Mouse (Mus musculus) C2C12 (cell line): Measurements from ENCODE around the gene Mst1.

Experiments
- CEBPB ChIP-seq: IDR thresholded peaks from one replicate; pipeline ENCODE4 v1.6.1; 2011; ENCODE audit warnings: low read depth, mild to moderate bottlenecking, control low read depth, moderate library complexity
- CTCF ChIP-seq: IDR thresholded peaks from one replicate; pipeline ENCODE4 v1.5.1; 2011; ENCODE audit not compliant: control insufficient read depth, insufficient read depth, insufficient read length
- FOSL1 ChIP-seq: IDR thresholded peaks from one replicate; pipeline ENCODE4 v1.8.0; 2011; ENCODE audit warnings: mild to moderate bottlenecking, low read length; ENCODE audit not compliant: poor library complexity, insufficient read depth, severe bottlenecking
- MAX ChIP-seq: IDR thresholded peaks from one replicate; pipeline ENCODE4 v1.6.1; 2011; ENCODE audit warnings: mild to moderate bottlenecking, control low read depth
- MYOD1 ChIP-seq: IDR thresholded peaks from one replicate; pipeline ENCODE4 v1.6.1; 2011; ENCODE audit warnings: low read depth; ENCODE audit not compliant: control insufficient read depth, insufficient read length
- MYOG ChIP-seq: IDR thresholded peaks from one replicate; pipeline ENCODE4 v1.6.1; 2011; ENCODE audit not compliant: control insufficient read depth, insufficient read length; ENCODE audit errors: extremely low read depth
- USF1 ChIP-seq: IDR thresholded peaks from one replicate; pipeline ENCODE4 v1.6.1; 2011; ENCODE audit warnings: low read depth, mild to moderate bottlenecking, control low read depth, moderate library complexity

DNA sequence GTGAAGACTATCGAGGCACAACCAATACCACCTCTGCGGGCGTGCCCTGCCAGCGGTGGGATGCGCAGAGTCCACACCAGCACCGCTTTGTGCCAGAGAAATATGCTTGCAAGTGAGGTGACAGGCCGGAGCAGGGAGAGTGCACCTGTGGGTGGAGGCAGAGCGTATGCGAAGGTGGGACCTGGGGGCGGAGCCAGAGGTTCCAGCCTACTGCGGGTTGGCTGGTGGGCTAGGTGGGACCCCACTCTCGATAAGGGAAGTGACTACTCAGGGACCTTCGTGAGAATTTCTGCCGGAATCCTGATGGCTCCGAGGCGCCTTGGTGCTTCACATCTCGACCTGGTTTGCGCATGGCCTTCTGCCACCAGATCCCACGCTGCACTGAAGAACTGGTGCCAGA is 2.3 kb downstream of the Mst1 start:
- no peak for TF ChIP-seq USF1
- no peak for TF ChIP-seq CTCF
- no peak for TF ChIP-seq FOSL1
- TF ChIP-seq CEBPB: no peak
- no peak for TF ChIP-seq MAX
- TF ChIP-seq MYOG: no peak
- no peak for TF ChIP-seq MYOD1
